Mouse (Mus musculus) kidney, adult 2 months (tissue): ENCODE data around the gene Atpaf2.

ENCODE experiments used
- CTCF ChIP-seq: fragments of 200-500 bp; conservative IDR thresholded peaks from 2 replicates; pipeline ENCODE4 v1.5.1; 2011; ENCODE audit warnings: low read depth, mild to moderate bottlenecking, control low read depth, low read length, moderate library complexity, mixed read lengths; ENCODE audit not compliant: insufficient read depth, insufficient read length
- POLR2A ChIP-seq: fragments of 200-500 bp; IDR thresholded peaks from one replicate; pipeline ENCODE4 v1.6.1; 2011; ENCODE audit warnings: low read depth, low read length, control low read depth

DNA sequence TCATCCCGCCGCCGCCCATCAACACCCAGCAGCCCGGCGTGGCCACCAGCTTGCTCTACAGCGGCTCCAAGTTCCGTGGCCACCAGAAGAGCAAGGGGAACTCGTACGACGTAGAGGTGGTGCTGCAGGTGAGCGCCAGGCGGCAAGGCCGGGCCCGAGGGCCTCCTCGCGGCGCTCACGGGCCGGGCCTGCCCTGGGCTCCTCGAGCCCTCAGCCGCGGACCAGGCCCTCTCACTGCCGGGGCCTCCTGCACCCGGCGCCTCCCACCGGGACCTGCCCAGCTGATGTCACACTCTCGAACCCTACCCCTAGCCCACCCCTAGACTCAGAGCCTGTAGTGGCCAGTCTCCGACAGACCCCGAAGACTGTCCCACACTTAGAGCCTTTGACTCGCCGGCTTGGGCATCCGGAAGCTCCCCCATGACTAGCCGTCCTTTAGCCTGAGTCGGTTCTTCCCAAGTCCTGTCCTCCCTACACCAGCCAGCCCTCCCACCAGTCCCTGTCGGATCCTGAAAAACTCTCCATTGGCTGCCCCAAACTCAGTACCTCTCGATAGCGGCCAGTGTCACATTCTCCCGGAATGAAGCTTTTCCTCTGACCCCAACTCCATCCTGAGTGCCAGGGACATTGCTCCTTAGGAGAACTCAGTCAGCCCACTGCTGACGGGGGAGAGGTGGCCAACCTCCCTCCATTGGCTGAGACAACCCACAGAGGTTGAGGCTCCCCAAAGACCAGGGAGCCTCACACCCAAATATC, at the start of gene Atpaf2:
- no peak for TF ChIP-seq CTCF
- TF ChIP-seq POLR2A, result no peak
